Mouse (Mus musculus) embryonic facial prominence, embryonic 11.5 days (tissue): ENCODE measurements around the gene Podn. TPM values are rescaled to one million over a fixed set of nuclear protein-coding genes. Genes with fewer than 3 reads are reported as not detected.

Experiments used
- ATAC-seq: fragments of 200-750 bp; cut with Nextera tagmentation; replicated peaks from 2 replicates; pipeline ENCODE4 v1.8.0; 2017; ENCODE audit warnings: low read depth; ENCODE audit not compliant: insufficient number of reproducible peaks, low FRiP score, low TSS enrichment
- DNase-seq: peaks from one replicate; pipeline ENCODE4 v3.0.0-alpha.2; 2015; ENCODE audit warnings: low spot score
- H3K27ac ChIP-seq: fragments of 300-500 bp; sonication (generic); replicated peaks from 2 replicates; pipeline ENCODE4 v1.5.1; 2014; ENCODE audit warnings: mild to moderate bottlenecking, low read depth, low read length, control low read depth
- H3K27me3 ChIP-seq: fragments of 300-500 bp; sonication (generic); 2 replicates; pipeline ENCODE4 v1.6.1; 2014; ENCODE audit warnings: mild to moderate bottlenecking, low read length, moderate library complexity, mixed read lengths; ENCODE audit not compliant: control insufficient read depth, insufficient read depth
- H3K36me3 ChIP-seq: fragments of 300-500 bp; sonication (generic); replicated peaks from 2 replicates; pipeline ENCODE4 v1.6.1; 2014; ENCODE audit warnings: low read depth, mild to moderate bottlenecking, low read length, moderate library complexity, mixed read lengths; ENCODE audit not compliant: control insufficient read depth, insufficient read depth
- H3K4me1 ChIP-seq: fragments of 300-500 bp; sonication (generic); 2 replicates; pipeline ENCODE4 v1.6.1; 2014; ENCODE audit warnings: low read length, mixed read lengths; ENCODE audit not compliant: control insufficient read depth, insufficient read depth
- H3K4me2 ChIP-seq: fragments of 300-500 bp; sonication (generic); 2 replicates; pipeline ENCODE4 v1.6.1; 2014; ENCODE audit warnings: low read depth, mild to moderate bottlenecking, control low read depth, low read length, moderate library complexity
- H3K4me3 ChIP-seq: fragments of 300-500 bp; sonication (generic); 2 replicates; pipeline ENCODE4 v1.5.1; 2014; ENCODE audit warnings: low read depth, low read length, control low read depth
- H3K9ac ChIP-seq: fragments of 300-500 bp; sonication (generic); replicated peaks from 2 replicates; pipeline ENCODE4 v1.6.1; 2014; ENCODE audit warnings: mild to moderate bottlenecking, control low read depth, low read length
- H3K9me3 ChIP-seq: fragments of 300-500 bp; sonication (generic); replicated peaks from 2 replicates; pipeline ENCODE4 v1.6.1; 2016; ENCODE audit warnings: mild to moderate bottlenecking, low read length, inconsistent platforms, mixed read lengths; ENCODE audit not compliant: control insufficient read depth
- WGBS: fragments of 180-500 bp; shearing (Covaris S2); extraction: QIAGEN DNeasy Blood & Tissue Kit; methylation state at CpG from one replicate; pipeline ENCODE4 v1.1.7; 2014; 5-methylcytosine and 5-hydroxymethylcytosine counted together
- polyA plus RNA-seq: library from polyadenylated mRNA; unstranded; fragments of >200 nt; fragmentation: Nextera tagmentation; extraction: Ambion mirVana; gene quantifications from 2 replicates; pipeline ENCODE4 v1.2.1, GENCODE M21; 2014

Podn gene
- polyA plus RNA-seq, 1 experiment from 2014 or later, result 0.84 TPM

DNA sequence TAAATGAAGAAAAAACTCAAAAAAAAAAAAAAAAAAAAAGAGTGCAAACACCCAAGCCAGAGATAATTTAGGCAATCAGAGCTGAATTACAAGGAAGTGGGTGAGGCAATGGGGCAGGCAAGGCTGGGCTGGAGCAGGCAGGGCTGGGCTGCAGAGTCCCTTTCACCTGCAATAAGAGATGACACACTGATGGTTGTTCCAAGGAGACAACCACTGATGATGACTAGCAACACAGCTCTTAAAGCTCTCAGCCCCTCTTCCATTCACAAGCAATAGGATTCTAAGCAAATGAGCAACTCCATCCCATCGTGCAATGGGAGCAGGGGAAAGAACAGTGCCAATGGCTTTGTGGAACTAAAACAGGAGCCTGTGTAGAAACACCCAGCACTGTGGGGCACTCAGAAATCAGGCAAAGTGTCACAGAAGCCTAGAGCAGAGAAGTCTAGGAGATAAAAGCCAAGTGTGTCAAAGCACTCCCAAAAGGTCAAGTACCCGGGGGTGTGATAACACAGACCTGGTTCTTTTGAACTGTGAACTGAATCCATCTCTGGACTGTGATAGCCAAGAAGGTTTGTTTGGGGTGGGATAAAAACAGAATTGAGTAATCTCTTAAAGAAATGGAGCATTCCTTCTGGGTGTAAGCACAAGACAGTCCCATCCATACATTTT lies 30.9 kb downstream of the Podn start:
- ATAC-seq, result no peak
- WGBS, result 89% methylated on average over 2 of the region's 2 CpGs

DNA sequence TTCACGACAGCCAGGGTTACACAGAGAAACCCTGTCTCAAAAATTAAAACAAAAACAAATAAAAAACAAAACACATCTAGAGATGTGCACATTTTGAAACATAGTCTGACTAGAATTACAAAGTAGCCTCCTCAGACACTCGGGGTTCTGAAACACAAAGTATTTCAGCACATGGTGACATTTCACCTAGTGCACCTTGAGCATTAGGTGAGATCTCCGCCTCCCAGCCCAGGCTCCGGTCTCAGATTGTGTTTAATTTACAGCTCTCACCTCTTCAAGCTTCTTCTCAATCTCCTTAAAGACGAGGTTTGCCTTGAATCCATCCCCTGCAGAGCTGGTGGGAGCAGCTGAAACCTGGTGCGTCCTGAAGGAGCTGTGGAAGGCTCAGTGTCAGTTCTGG lies 32.6 kb downstream of the Podn start:
- peaks cover 3% of the 10 kb centered on the region for H3K36me3 ChIP-seq
- DNase-seq (no peak), ATAC-seq (no peak)
- no peak overlapping the region for H3K4me3 ChIP-seq
- no peak overlapping the region for H3K4me2 ChIP-seq
- no peaks in the 10 kb centered on the region for H3K27me3 ChIP-seq
- H3K9ac ChIP-seq, result no peak overlapping the region
- no peaks in the 10 kb centered on the region for H3K9me3 ChIP-seq
- no peak overlapping the region for H3K27ac ChIP-seq
- no peaks in the 10 kb centered on the region for H3K4me1 ChIP-seq
- WGBS, result 85% methylated on average over 6 of the region's 6 CpGs

More for the DNA sequence above, 30.9 kb downstream of the Podn start:
- Histone ChIP-seq H3K36me3 (no peaks in the 10 kb centered on the region; the same call in 1 of the 2 replicates), H3K4me1 (no peaks in the 10 kb centered on the region), H3K4me2 (no peak overlapping the region), H3K9me3 (no peaks in the 10 kb centered on the region), H3K4me3 (no peak overlapping the region), H3K27me3 (no peaks in the 10 kb centered on the region), H3K27ac (no peak overlapping the region), H3K9ac (no peak overlapping the region)
- DNase-seq, result no peak

DNA sequence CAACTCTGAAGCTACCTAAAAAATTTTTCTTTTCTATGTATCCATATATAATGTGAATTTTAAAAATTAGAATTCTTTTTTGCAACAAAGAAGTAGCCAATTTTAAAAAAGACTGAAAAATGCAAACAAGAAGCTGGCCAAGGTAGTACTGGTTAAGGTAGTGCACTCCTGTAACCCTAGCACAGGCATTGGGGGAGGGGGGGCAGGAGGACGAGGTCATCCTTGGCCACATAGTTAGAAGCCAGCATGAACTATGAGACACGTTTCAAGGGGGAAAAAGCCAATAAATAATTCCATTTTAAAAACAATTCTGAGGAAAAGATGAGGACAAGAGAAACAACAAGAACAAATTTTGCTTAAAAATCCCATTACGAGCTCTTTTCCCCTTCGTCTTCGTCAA lies 33.7 kb downstream of the Podn start:
- no peak for DNase-seq
- Histone ChIP-seq H3K4me1 (no peaks in the 10 kb centered on the region), H3K4me2 (no peak overlapping the region), H3K9me3 (no peaks in the 10 kb centered on the region), H3K4me3 (no peak overlapping the region), H3K27me3 (no peaks in the 10 kb centered on the region), H3K9ac (no peak overlapping the region), H3K36me3 (peaks cover 3% of the 10 kb centered on the region), H3K27ac (no peak overlapping the region)
- no peak for ATAC-seq
- 92% methylated on average over 5 of the region's 5 CpGs for WGBS

DNA sequence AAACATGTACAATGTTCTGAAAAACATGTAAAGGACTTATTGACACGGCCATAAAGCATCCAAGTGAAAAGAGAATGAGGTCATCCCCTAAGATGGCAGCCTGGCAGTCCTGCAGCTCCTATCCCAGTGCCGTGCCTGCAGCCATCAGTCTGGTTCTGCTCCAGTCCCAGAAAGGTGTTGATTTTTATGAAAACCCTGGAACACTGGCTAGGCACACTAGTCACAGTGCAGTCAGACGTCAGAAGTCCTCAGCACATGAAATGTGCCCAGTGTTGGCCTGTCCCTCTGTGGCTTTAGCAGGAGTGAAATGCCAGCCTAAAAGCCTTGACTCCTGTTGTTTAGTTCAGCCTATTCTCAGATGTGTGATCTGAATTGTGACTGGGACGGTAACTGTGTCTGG lies 35.5 kb downstream of the Podn start:
- no peak for DNase-seq
- H3K4me3 ChIP-seq, result no peak overlapping the region
- H3K4me2 ChIP-seq, result no peak overlapping the region
- H3K9ac ChIP-seq, result no peak overlapping the region
- no peak overlapping the region for H3K27ac ChIP-seq
- H3K36me3 ChIP-seq, result peaks cover 3% of the 10 kb centered on the region
- WGBS, result 77% methylated on average over 4 of the region's 4 CpGs
- no peaks in the 10 kb centered on the region for H3K27me3 ChIP-seq
- no peaks in the 10 kb centered on the region for H3K9me3 ChIP-seq
- H3K4me1 ChIP-seq, result no peaks in the 10 kb centered on the region
- no peak for ATAC-seq

GRCm38 (mm10) chr4:108059601-108060379 lies 36.5 kb downstream of the Podn start:
- no peak overlapping the region for H3K27ac ChIP-seq

DNA sequence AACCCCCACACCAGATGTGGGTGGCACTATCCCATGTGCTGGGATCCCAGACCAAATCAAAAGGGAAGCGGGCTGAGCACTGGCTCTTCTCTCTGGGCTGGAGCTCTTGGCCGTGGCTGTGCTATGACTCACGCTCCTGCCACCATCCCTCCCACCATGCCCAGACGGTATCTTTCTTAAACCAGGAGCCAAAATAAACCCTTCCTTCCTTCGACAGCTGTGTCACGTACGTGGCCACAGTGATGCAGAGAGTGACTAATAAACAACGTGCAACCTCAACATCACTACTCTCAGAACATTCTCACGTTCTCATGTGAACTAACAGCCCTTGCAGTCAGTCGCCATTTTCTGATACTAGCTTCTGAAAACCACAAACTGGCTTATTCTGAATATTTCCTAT lies 38.1 kb downstream of the Podn start:
- peaks cover 3% of the 10 kb centered on the region for H3K36me3 ChIP-seq
- H3K27ac ChIP-seq, result no peak overlapping the region
- H3K27me3 ChIP-seq, result no peaks in the 10 kb centered on the region
- no peaks in the 10 kb centered on the region for H3K4me1 ChIP-seq
- WGBS, result 89% methylated on average over 10 of the region's 10 CpGs
- no peak overlapping the region for H3K9ac ChIP-seq
- H3K4me2 ChIP-seq, result no peak overlapping the region
- ATAC-seq, result no peak
- DNase-seq, result no peak
- no peaks in the 10 kb centered on the region for H3K9me3 ChIP-seq
- no peak overlapping the region for H3K4me3 ChIP-seq

More at GRCm38 (mm10) chr4:108059601-108060379, 36.5 kb downstream of the Podn start:
- DNase-seq, result no peak
- no peak for ATAC-seq
- Histone ChIP-seq H3K36me3 (peaks cover 3% of the 10 kb centered on the region), H3K4me3 (no peak overlapping the region), H3K27me3 (no peaks in the 10 kb centered on the region), H3K4me1 (no peaks in the 10 kb centered on the region), H3K4me2 (no peak overlapping the region), H3K9ac (no peak overlapping the region), H3K9me3 (no peaks in the 10 kb centered on the region)
- WGBS, result 58% methylated on average over 19 of the region's 19 CpGs

GRCm38 (mm10) chr4:108057247-108057646 lies 39.0 kb downstream of the Podn start:
- no peaks in the 10 kb centered on the region for H3K4me1 ChIP-seq
- WGBS, result 94% methylated on average over 2 of the region's 2 CpGs

DNA sequence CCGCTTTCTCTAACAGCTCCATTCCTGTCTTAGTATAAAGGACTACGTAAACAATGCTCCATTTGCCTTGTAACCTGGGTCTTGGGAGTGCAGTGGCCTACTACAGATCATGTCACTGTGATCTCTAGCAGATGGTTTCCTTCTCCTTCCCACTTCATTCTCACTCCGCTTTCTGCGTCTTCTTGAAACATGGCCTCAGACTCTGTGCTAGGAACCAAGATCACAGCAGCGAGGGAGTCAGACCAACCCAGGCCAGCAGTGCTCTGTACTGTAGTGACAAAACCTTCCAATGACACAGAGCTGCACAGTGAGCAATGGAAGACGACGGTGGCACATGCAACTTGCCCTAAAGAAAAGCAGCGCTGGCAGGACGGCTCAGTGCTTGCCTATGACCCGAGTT lies 40.4 kb downstream of the Podn start:
- 92% methylated on average over 10 of the region's 10 CpGs for WGBS
- Histone ChIP-seq H3K27ac (no peak overlapping the region), H3K4me2 (no peak overlapping the region), H3K9ac (no peak overlapping the region), H3K4me3 (no peak overlapping the region), H3K36me3 (peaks cover 3% of the 10 kb centered on the region; the same call in 1 of the 2 replicates), H3K27me3 (no peaks in the 10 kb centered on the region), H3K4me1 (no peaks in the 10 kb centered on the region), H3K9me3 (no peaks in the 10 kb centered on the region)
- no peak for DNase-seq
- no peak for ATAC-seq

More at GRCm38 (mm10) chr4:108057247-108057646, 39.0 kb downstream of the Podn start:
- no peak overlapping the region for H3K4me3 ChIP-seq
- ATAC-seq (no peak), DNase-seq (no peak)
- H3K9me3 ChIP-seq, result no peaks in the 10 kb centered on the region
- H3K36me3 ChIP-seq, result peaks cover 3% of the 10 kb centered on the region; the same call in 1 of the 2 replicates
- H3K4me2 ChIP-seq, result no peak overlapping the region
- H3K27me3 ChIP-seq, result no peaks in the 10 kb centered on the region
- no peak overlapping the region for H3K9ac ChIP-seq
- no peak overlapping the region for H3K27ac ChIP-seq
